Mouse (Mus musculus): ENCODE results near the gene Ice1. TPM values are rescaled to one million over a fixed set of nuclear protein-coding genes. Genes with fewer than 3 reads are reported as not detected.

Ice1 gene
- polyA plus RNA-seq, 1 experiment: 35.7 TPM

GRCm38 (mm10) chr13:70655570-70655969 lies 18.1 kb upstream of the Ice1 start:
- WGBS: 89% methylated on average over 12 of the region's 12 CpGs
- Histone ChIP-seq H3K27ac (ENCODE audit: control insufficient read depth, insufficient read depth, low read length) (no peak overlapping the region), H3K4me3 (ENCODE audit: control insufficient read depth, insufficient read depth, low read length) (no peak overlapping the region), H3K36me3 (ENCODE audit: control insufficient read depth, insufficient read depth, low read length) (no peaks in the 10 kb centered on the region), H3K4me1 (replicated peaks; ENCODE audit: control insufficient read depth, insufficient read depth, low read length) (peaks cover 9% of the 10 kb centered on the region), H3K27me3 (ENCODE audit: control insufficient read depth, insufficient read depth, low read length) (no peaks in the 10 kb centered on the region)
- DNase-seq: no peak
- TF ChIP-seq CTCF (IDR thresholded peaks at IDR 0.05; ENCODE audit: borderline replicate concordance, control insufficient read depth, extremely low read depth, insufficient read depth, low read length, poor library complexity): no peak
- TF ChIP-seq POLR2A (IDR thresholded peaks at IDR 0.05; ENCODE audit: control insufficient read depth, extremely low read depth, insufficient read depth, low read length, poor library complexity): no peak

DNA sequence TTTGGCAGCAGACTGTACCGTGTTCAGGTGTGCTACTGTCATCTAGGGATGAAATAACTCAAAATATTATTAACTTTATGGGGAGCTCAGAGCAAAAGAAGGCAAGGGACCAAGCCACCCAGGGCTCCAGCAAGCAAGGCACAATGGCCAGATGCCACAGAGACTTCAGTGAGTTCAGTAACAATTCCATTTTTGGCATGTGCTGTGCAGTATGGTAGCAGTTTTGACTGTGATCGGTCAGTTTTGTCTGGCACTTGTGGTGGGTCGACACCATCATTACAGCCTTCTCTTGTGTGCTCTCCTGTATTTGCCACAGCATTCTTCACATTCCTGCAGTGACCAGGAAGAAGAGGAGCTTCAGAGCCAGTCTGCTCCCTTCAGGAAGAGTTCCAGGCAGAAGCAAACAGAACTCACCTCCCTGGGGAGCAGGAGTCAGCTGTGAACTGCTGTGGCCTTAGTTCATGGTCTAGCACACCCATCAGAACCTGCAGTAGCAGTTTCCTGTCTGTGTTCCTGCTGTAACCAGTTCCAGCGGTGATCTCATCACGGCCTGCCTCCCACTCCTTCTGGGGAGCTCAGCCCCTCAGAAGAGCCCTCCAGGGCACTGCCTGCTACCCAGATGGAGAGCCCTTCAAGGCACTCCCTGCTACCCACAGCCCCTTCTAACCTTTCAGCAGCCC lies 16.8 kb upstream of the Ice1 start:
- peaks cover 9% of the 10 kb centered on the region for H3K4me1 ChIP-seq (replicated peaks; ENCODE audit: control insufficient read depth, insufficient read depth, low read length)
- TF ChIP-seq POLR2A (IDR thresholded peaks at IDR 0.05; ENCODE audit: control insufficient read depth, extremely low read depth, insufficient read depth, low read length, poor library complexity) (no peak), CTCF (IDR thresholded peaks at IDR 0.05; ENCODE audit: borderline replicate concordance, control insufficient read depth, extremely low read depth, insufficient read depth, low read length, poor library complexity) (no peak)
- no peak for DNase-seq
- WGBS: 42% methylated on average over 5 of the region's 5 CpGs
- no peaks in the 10 kb centered on the region for H3K36me3 ChIP-seq (ENCODE audit: control insufficient read depth, insufficient read depth, low read length)
- peak overlapping the region; percentile 40; the same call in 1 of the 2 replicates for H3K27ac ChIP-seq (ENCODE audit: control insufficient read depth, insufficient read depth, low read length)
- no peaks in the 10 kb centered on the region for H3K27me3 ChIP-seq (ENCODE audit: control insufficient read depth, insufficient read depth, low read length)
- no peak overlapping the region for H3K4me3 ChIP-seq (ENCODE audit: control insufficient read depth, insufficient read depth, low read length)

- Histone ChIP-seq H3K36me3 (ENCODE audit: control insufficient read depth, insufficient read depth, low read length) (no peaks in the 10 kb centered on the region), H3K4me1 (replicated peaks; ENCODE audit: control insufficient read depth, insufficient read depth, low read length) (peaks cover 9% of the 10 kb centered on the region), H3K4me3 (ENCODE audit: control insufficient read depth, insufficient read depth, low read length) (no peak overlapping the region), H3K27me3 (ENCODE audit: control insufficient read depth, insufficient read depth, low read length) (no peaks in the 10 kb centered on the region), H3K27ac (ENCODE audit: control insufficient read depth, insufficient read depth, low read length) (no peak overlapping the region)
- no peak for DNase-seq
- 38% methylated on average over 2 of the region's 2 CpGs for WGBS
- TF ChIP-seq POLR2A (IDR thresholded peaks at IDR 0.05; ENCODE audit: control insufficient read depth, extremely low read depth, insufficient read depth, low read length, poor library complexity): no peak
- no peak for TF ChIP-seq CTCF (IDR thresholded peaks at IDR 0.05; ENCODE audit: borderline replicate concordance, control insufficient read depth, extremely low read depth, insufficient read depth, low read length, poor library complexity)
Observed at GRCm38 (mm10) chr13:70653457-70653856, 16.0 kb upstream of the Ice1 start.

DNA sequence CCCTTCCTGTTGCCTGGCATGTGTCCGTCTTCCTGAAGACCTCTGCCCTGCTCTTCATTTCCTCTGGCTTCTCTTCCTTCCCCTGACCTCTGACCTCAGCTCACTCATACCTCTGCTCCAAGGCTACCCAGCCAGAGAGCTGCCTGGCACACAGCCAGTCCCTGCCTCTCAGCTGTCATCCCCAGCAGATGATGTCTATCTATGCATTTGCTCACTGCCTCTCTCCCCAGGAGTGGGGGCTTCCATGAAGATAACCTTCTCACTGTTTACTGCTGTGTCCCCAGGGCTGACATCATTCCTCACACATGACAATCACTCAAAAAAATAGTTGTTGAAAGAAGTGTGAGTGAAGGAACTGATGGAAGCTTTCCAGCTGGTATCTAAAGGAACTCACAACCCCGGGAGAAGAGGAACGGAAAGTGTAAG lies 12.6 kb upstream of the Ice1 start:
- Histone ChIP-seq H3K4me3 (ENCODE audit: control insufficient read depth, insufficient read depth, low read length) (no peak overlapping the region), H3K27me3 (ENCODE audit: control insufficient read depth, insufficient read depth, low read length) (no peaks in the 10 kb centered on the region), H3K4me1 (replicated peaks; ENCODE audit: control insufficient read depth, insufficient read depth, low read length) (peaks cover 9% of the 10 kb centered on the region), H3K27ac (ENCODE audit: control insufficient read depth, insufficient read depth, low read length) (no peak overlapping the region), H3K36me3 (ENCODE audit: control insufficient read depth, insufficient read depth, low read length) (no peaks in the 10 kb centered on the region)
- TF ChIP-seq POLR2A (IDR thresholded peaks at IDR 0.05; ENCODE audit: control insufficient read depth, extremely low read depth, insufficient read depth, low read length, poor library complexity) (no peak), CTCF (IDR thresholded peaks at IDR 0.05; ENCODE audit: borderline replicate concordance, control insufficient read depth, extremely low read depth, insufficient read depth, low read length, poor library complexity) (no peak)
- 59% methylated on average over 3 of the region's 3 CpGs for WGBS
- DNase-seq: no peak

GRCm38 (mm10) chr13:70645968-70646505 lies 8.6 kb upstream of the Ice1 start:
- Histone ChIP-seq H3K36me3 (ENCODE audit: control insufficient read depth, insufficient read depth, low read length) (no peaks in the 10 kb centered on the region), H3K4me3 (ENCODE audit: control insufficient read depth, insufficient read depth, low read length) (no peak overlapping the region), H3K27ac (ENCODE audit: control insufficient read depth, insufficient read depth, low read length) (no peak overlapping the region), H3K4me1 (replicated peaks; ENCODE audit: control insufficient read depth, insufficient read depth, low read length) (no peaks in the 10 kb centered on the region), H3K27me3 (ENCODE audit: control insufficient read depth, insufficient read depth, low read length) (no peaks in the 10 kb centered on the region)
- 82% methylated on average over 10 of the region's 10 CpGs for WGBS
- no peak for DNase-seq
- no peak for TF ChIP-seq CTCF (IDR thresholded peaks at IDR 0.05; ENCODE audit: borderline replicate concordance, control insufficient read depth, extremely low read depth, insufficient read depth, low read length, poor library complexity)
- TF ChIP-seq POLR2A (IDR thresholded peaks at IDR 0.05; ENCODE audit: control insufficient read depth, extremely low read depth, insufficient read depth, low read length, poor library complexity): no peak

- no peaks in the 10 kb centered on the region for H3K4me1 ChIP-seq (replicated peaks; ENCODE audit: control insufficient read depth, insufficient read depth, low read length)
- H3K27ac ChIP-seq (ENCODE audit: control insufficient read depth, insufficient read depth, low read length): no peak overlapping the region
- TF ChIP-seq POLR2A (IDR thresholded peaks at IDR 0.05; ENCODE audit: control insufficient read depth, extremely low read depth, insufficient read depth, low read length, poor library complexity): no peak
- TF ChIP-seq CTCF (IDR thresholded peaks at IDR 0.05; ENCODE audit: borderline replicate concordance, control insufficient read depth, extremely low read depth, insufficient read depth, low read length, poor library complexity): no peak
- H3K4me3 ChIP-seq (ENCODE audit: control insufficient read depth, insufficient read depth, low read length): no peak overlapping the region
- DNase-seq: no peak
- H3K36me3 ChIP-seq (ENCODE audit: control insufficient read depth, insufficient read depth, low read length): no peaks in the 10 kb centered on the region
- no peaks in the 10 kb centered on the region for H3K27me3 ChIP-seq (ENCODE audit: control insufficient read depth, insufficient read depth, low read length)
- 51% methylated on average over 3 of the region's 3 CpGs for WGBS
Observed at GRCm38 (mm10) chr13:70644083-70644462, 6.6 kb upstream of the Ice1 start.
